Mouse (Mus musculus) erythroblast, embryonic 14.5 days (primary cell): Measurements from ENCODE around the gene Bicral. TPM values are rescaled to one million over a fixed set of nuclear protein-coding genes. Genes with fewer than 3 reads are reported as not detected.
A peak's percentile ranks its signal among the peaks of the same experiment; 100 is the strongest.

ENCODE experiments used
- H3K27me3 ChIP-seq: 2 replicates; pipeline ENCODE4 v1.6.1; 2012; ENCODE audit warnings: inconsistent platforms; ENCODE audit not compliant: control insufficient read depth
- H3K36me3 ChIP-seq: 2 replicates; pipeline ENCODE4 v1.6.1; 2012; ENCODE audit warnings: mild to moderate bottlenecking, inconsistent platforms; ENCODE audit not compliant: control insufficient read depth
- H3K4me1 ChIP-seq: 2 replicates; pipeline ENCODE4 v1.6.1; 2012; ENCODE audit warnings: inconsistent platforms; ENCODE audit not compliant: control insufficient read depth
- H3K4me3 ChIP-seq: replicated peaks from 2 replicates; pipeline ENCODE3; 2012; ENCODE audit warnings: moderate library complexity, mild to moderate bottlenecking, inconsistent platforms
- H3K9me3 ChIP-seq: 2 replicates; pipeline ENCODE4 v1.6.1; 2012; ENCODE audit warnings: low read length, inconsistent platforms, mixed read lengths; ENCODE audit not compliant: control insufficient read depth
- GATA1 ChIP-seq: IDR thresholded peaks from 2 replicates; pipeline ENCODE4 v1.6.1; 2012; ENCODE audit warnings: low read length, inconsistent platforms, mixed read lengths
- TAL1 ChIP-seq: IDR thresholded peaks from 3 replicates; pipeline ENCODE4 v1.6.1; 2012; ENCODE audit warnings: low read length, inconsistent platforms, mixed read lengths
- polyA plus RNA-seq: library from polyadenylated mRNA; stranded (reverse); fragments of >175 nt; gene quantifications from 2 replicates; pipeline ENCODE4 v1.2.3, GENCODE M21; 2012

Gene Bicral
- polyA plus RNA-seq, 1 experiment = 0.33 TPM

DNA sequence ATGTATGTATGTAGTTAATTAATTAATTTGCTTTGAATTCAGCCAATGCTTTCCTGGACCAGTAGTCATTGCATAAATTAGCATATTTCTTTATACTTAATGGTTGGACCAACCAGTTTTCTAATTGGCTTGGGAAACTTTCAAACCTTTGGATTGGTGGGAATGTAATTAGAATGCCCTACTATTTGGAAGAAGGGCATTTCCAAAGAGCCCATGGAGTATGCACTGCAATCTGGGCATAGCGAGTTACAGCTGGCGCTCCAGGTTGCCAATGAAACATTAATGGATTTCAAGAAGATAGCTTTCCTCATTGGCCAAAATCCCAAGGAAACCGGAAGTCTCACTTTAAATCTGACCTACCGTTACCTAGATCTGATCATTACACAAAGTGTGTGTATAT, 1.8 kb upstream of the Bicral start:
- no peak overlapping the region for H3K4me3 ChIP-seq
- H3K36me3 ChIP-seq = no peaks in the 10 kb centered on the region
- no peaks in the 10 kb centered on the region for H3K9me3 ChIP-seq
- H3K4me1 ChIP-seq = peaks cover 31% of the 10 kb centered on the region
- TF ChIP-seq GATA1 = no peak
- no peak for TF ChIP-seq TAL1
- no peaks in the 10 kb centered on the region for H3K27me3 ChIP-seq

GRCm38 (mm10) chr17:46858749-46859444, 615 bp upstream of the Bicral start:
- Histone ChIP-seq H3K36me3 (peaks cover 7% of the 10 kb centered on the region), H3K4me1 (peaks cover 34% of the 10 kb centered on the region), H3K4me3 (peak overlapping the region; percentile 77), H3K27me3 (no peaks in the 10 kb centered on the region), H3K9me3 (no peaks in the 10 kb centered on the region)
- TF ChIP-seq TAL1 (no peak), GATA1 (no peak)

DNA sequence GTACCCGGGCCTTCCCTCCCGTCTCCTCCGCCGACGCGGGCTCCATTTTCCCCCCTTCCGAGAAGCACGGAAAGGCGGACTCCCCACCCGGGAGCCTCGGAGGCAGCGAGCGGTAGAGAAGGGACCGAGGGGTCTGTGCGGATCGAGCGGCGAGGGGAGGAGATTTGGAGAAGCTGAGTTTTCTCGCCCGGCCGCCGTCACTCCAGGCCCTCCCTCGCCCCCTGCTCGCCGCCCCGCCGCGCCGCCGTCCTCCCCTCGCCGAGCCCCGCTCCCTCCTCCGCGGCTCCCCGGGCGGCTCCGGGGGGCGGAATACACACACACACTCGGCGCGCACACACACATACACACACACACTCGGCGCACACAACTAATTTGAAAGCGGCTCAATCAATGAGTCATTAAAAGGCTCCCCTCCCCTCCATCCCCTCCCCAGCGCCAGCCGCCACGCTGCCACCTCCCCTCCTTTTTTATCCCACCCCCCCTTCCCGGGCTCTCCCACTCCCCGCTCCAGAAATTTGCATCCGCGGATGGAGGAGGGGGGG, 850 bp downstream of the Bicral start:
- Histone ChIP-seq H3K27me3 (no peaks in the 10 kb centered on the region), H3K36me3 (peaks cover 13% of the 10 kb centered on the region), H3K4me3 (peak overlapping the region; percentile 77), H3K4me1 (peaks cover 45% of the 10 kb centered on the region), H3K9me3 (no peaks in the 10 kb centered on the region)
- TF ChIP-seq TAL1 = no peak
- TF ChIP-seq GATA1 = no peak

DNA sequence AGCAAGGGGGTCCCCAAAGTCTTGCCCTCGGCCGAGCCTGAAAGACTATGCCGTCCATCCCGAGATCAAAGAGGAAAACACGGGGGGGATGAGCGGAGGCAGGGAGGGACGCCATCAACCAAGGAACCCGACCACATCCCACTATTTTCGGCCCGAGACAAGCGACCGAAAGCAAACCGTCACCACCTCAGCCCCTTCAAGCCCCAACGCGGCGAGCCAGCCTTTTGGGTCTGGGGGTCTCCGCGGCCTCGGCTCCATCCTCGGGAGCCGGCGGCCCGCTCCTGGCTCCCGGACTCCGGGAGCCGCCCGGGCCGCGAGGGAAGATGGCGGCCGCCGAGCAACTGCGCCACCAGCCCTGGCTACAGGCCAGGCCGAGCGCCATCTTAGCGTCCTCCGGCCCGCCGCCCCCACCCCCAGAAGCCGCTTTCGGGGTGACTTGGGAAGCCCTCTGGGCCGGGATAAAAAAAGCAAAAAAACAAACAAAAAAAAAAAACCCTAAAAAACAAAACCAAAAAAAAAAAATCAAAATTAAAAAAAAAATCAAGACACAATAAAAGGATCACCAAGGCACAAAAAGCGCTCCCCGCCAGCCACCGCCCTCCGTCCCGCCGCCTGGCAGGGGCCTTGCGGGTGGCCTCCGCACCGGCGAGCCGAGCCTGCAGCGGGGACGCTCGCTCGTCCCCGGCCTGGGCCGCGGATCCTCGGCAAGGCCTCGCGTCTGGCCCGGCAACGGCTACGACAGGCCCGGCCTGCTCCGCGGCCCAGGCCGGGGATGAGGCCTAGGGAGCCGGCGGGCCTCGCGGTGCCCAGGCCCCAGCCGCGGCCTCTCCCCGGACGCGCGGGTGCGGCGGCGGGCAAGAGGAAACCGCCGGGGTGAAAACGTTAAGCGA, 1.6 kb downstream of the Bicral start:
- Histone ChIP-seq H3K4me1 (peaks cover 45% of the 10 kb centered on the region), H3K27me3 (no peaks in the 10 kb centered on the region), H3K4me3 (peak overlapping the region; percentile 77), H3K36me3 (peaks cover 13% of the 10 kb centered on the region), H3K9me3 (no peaks in the 10 kb centered on the region)
- TF ChIP-seq GATA1 (no peak), TAL1 (no peak)

DNA sequence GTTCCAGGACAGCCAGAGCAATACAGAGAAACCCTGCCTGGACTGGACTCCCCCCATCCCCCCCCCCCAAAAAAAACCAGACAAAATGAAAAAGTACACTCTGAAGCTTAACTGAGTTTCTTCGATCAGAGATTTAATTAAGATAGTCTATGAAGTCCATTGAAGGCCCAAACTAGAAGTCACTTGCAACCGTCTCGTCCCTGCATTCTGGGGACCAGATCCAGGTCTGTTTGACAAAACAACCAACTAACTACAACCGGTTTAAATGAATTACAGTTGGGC, 2.2 kb downstream of the Bicral start:
- Histone ChIP-seq H3K36me3 (peaks cover 16% of the 10 kb centered on the region), H3K9me3 (no peaks in the 10 kb centered on the region), H3K4me3 (peak overlapping the region; percentile 77), H3K4me1 (peaks cover 47% of the 10 kb centered on the region), H3K27me3 (no peaks in the 10 kb centered on the region)
- TF ChIP-seq TAL1 = no peak
- TF ChIP-seq GATA1 = no peak

DNA sequence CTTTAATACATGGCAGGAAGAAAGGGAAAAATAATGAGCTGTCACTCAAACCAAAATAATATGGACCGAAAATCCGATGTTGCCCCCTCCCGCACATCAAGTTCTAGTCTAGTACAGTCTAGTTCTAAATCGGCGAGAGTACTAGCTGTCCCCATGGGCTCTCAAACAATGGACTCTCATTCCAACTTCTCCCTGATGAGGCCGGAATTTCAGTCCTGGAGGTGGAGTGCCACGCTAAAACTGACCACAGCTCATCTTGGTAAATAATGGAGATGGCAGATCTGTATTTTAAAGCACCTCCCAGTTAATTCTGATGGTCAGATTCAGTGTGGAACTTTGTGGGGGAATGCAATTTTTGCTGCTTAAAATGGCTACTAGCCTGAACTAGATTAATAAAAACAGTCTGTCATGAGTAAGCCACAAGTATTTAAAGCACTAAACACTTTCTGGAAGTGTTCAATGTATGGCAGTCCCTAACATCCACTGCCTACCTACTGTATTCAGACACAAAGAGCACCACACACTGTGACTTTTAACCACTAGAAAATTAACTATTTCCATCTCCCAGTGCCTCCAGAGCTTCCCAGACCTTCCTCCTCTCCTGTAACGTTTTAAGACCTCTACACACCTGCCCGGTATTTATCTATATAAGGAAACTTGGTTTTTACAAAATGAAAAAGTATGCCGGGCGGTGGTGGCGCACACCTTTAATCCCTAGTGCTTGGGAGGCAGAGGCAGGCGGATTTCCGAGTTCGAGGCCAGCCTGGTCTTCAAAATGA, 2.8 kb downstream of the Bicral start:
- H3K9me3 ChIP-seq = no peaks in the 10 kb centered on the region
- TF ChIP-seq GATA1 = no peak
- TF ChIP-seq TAL1 = no peak
- peak overlapping the region; percentile 77 for H3K4me3 ChIP-seq
- H3K36me3 ChIP-seq = peaks cover 19% of the 10 kb centered on the region
- H3K4me1 ChIP-seq = peaks cover 49% of the 10 kb centered on the region
- H3K27me3 ChIP-seq = no peaks in the 10 kb centered on the region

DNA sequence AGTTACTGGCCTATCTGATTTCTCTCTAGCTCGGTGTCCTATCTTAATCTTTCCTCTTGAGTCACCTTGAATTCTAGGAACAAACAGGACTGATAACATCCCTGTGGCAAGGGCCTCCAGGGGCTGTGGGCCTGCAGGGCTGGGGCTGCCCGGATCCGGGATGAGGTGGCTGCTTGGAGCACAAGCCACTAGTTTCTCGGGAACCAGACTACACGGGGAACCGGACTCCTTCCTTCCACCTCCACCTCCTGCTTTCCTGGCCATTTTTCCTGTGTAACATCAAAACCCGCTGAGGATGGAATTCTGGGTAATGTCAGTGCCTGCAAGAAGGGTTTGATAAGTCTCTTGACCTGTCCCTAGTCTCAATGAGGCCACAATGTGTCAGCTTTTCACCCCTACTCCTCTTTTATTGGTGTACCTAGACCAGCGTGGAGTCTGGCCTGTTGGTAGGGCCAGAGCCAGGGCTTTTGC, 3.6 kb downstream of the Bicral start:
- TF ChIP-seq TAL1 = no peak
- TF ChIP-seq GATA1 = no peak
- Histone ChIP-seq H3K9me3 (no peaks in the 10 kb centered on the region), H3K27me3 (no peaks in the 10 kb centered on the region), H3K4me3 (peak overlapping the region; percentile 28), H3K36me3 (peaks cover 20% of the 10 kb centered on the region), H3K4me1 (peaks cover 50% of the 10 kb centered on the region)

DNA sequence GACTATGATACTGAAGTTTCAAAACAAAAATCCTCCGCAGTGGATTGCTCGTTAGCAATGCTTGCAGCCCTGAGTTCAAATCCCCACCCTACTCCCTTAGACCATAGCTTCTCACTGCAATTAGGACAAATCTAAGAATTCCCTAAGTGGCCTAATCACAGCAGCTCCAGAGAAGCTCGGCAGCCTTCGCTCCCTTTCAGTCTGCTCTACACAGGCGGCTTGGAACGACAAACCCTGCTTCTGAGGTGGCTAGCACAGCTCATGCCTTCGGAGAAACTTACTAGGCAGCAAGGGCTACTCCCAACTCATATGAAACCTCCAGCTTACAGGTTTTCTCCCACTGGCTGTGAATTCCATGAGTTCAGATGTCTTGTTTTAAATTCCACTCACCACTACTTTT, 4.2 kb downstream of the Bicral start:
- TF ChIP-seq TAL1 (no peak), GATA1 (no peak)
- Histone ChIP-seq H3K4me1 (peaks cover 51% of the 10 kb centered on the region), H3K36me3 (peaks cover 25% of the 10 kb centered on the region), H3K27me3 (no peaks in the 10 kb centered on the region), H3K9me3 (no peaks in the 10 kb centered on the region), H3K4me3 (no peak overlapping the region)
